Mouse (Mus musculus): Measurements from ENCODE around the gene Wipi2.

DNA sequence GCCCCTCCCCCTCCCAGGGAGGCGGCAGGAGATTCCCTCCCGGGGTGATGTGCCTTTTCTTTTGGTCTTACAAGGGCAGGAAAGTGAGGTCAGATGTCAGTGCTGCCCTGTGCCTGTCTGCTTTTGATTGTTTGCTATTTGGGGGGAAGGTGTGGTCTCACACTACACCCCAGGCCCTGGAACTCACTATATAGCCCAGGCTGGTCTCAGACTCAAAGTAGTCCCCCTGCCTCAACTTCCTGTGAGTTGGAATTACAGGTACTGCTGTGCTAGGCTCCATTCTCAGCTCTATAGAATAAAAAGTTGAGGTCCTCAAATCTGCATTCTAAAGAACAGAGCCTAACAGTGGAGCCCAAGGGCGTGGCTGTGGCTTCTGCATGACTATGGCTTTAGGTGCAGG, 40.4 kb downstream of the Wipi2 start:
- TF ChIP-seq EP300 (optimal IDR thresholded peaks at IDR 0.05), result no peak
- TF ChIP-seq CTCF (IDR thresholded peaks at IDR 0.05; ENCODE audit: low read depth), result no peak

All from stomach, postnatal 0 days (tissue).